ENCODE assay signal across 8 mouse cellular contexts in the genomic region with DNA sequence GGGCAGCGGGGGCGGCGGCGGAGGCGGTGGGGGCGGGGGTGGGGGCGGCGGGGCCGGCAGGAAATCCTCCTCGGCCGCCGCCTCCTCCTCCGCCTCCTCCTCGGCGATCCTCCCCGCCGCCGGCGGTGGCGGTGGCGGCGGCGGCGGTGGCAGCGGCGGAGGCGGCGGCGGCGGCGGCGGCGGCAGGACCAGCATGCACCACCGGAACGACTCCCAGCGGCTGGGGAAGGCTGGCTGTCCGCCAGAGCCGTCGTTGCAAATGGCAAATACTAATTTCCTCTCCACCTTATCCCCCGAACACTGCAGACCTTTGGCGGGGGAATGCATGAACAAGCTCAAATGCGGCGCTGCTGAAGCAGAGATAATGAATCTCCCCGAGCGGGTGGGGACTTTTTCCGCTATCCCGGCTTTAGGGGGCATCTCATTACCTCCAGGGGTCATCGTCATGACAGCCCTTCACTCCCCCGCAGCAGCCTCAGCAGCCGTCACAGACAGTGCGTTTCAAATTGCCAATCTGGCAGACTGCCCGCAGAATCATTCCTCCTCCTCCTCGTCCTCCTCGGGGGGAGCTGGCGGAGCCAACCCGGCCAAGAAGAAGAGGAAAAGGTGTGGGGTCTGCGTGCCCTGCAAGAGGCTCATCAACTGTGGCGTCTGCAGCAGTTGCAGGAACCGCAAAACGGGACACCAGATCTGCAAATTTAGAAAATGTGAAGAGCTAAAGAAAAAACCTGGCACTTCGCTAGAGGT. TPM values are rescaled to one million over a fixed set of nuclear protein-coding genes. Genes with fewer than 3 reads are reported as not detected.
A peak's percentile ranks its signal among the peaks of the same experiment; 100 is the strongest.
DNase-seq lines count a peak whose midpoint lies in the region; ATAC-seq and TF ChIP-seq lines count a peak whose summit lies in the region.

No protein-coding gene starts in this region.

- peak overlapping the region; percentile 75 for H3K4me2 ChIP-seq in heart, embryonic 13.5 days
- peak overlapping the region; percentile 96 for H3K4me2 ChIP-seq in kidney, embryonic 16.5 days (replicated peaks; ENCODE audit: low read depth, low read length)
- peak overlapping the region; percentile 77 for H3K4me2 ChIP-seq in myocyte (ENCODE audit: low read depth)

- no peaks in the 10 kb centered on the region for H3K27me3 ChIP-seq in forebrain, embryonic 10.5 days (ENCODE audit: poor library complexity, severe bottlenecking)
- no peaks in the 10 kb centered on the region for H3K27me3 ChIP-seq in heart, embryonic 13.5 days (replicated peaks)
- no peaks in the 10 kb centered on the region for H3K27me3 ChIP-seq in kidney, embryonic 16.5 days (ENCODE audit: insufficient read depth, low read length)
- H3K27me3 ChIP-seq in myocyte (ENCODE audit: control insufficient read depth, insufficient read depth, insufficient read length), result peaks cover 14% of the 10 kb centered on the region

- peak; percentile 41; the same call in 1 of the 2 replicates for ATAC-seq in heart, embryonic 13.5 days (ENCODE audit: extremely low read depth, insufficient number of reproducible peaks, low FRiP score, low TSS enrichment)
- ATAC-seq in kidney, embryonic 16.5 days (ENCODE audit: low FRiP score, low TSS enrichment), result peak; percentile 66

- peak; percentile 5 for DNase-seq in thymus, postnatal 0 days (ENCODE audit: low spot score)
- no peak for DNase-seq in thymus, adult 18-20 months
- DNase-seq in forebrain, embryonic 10.5 days (ENCODE audit: extremely low spot score, low spot score), result peak; percentile 65
- DNase-seq in liver, result peak; percentile 42
- peak; percentile 45 for DNase-seq in telencephalon, adult 2 months (ENCODE audit: low read depth, low spot score)

- WGBS in forebrain, embryonic 10.5 days, result under 1% methylated on average over 50 of the region's 61 CpGs
- under 1% methylated on average over 45 of the region's 61 CpGs for WGBS in heart, embryonic 13.5 days
- 0% methylated on average over 32 of the region's 61 CpGs for WGBS in kidney, embryonic 16.5 days

- H3K4me1 ChIP-seq in forebrain, embryonic 10.5 days, result peaks cover 69% of the 10 kb centered on the region
- H3K4me1 ChIP-seq in heart, embryonic 13.5 days, result peaks cover 25% of the 10 kb centered on the region
- peaks cover 13% of the 10 kb centered on the region for H3K4me1 ChIP-seq in kidney, embryonic 16.5 days (ENCODE audit: insufficient read depth, low read length)

- H3ac ChIP-seq in myocyte (ENCODE audit: control insufficient read depth, insufficient read length), result no peak overlapping the region

- peak overlapping the region; percentile 91 for H3K9ac ChIP-seq in heart, embryonic 13.5 days
- H3K9ac ChIP-seq in kidney, embryonic 16.5 days (replicated peaks; ENCODE audit: low read length), result peak overlapping the region; percentile 80

- no peaks in the 10 kb centered on the region for H3K9me3 ChIP-seq in forebrain, embryonic 10.5 days
- no peaks in the 10 kb centered on the region for H3K9me3 ChIP-seq in heart, embryonic 13.5 days
- no peaks in the 10 kb centered on the region for H3K9me3 ChIP-seq in kidney, embryonic 16.5 days (ENCODE audit: low read length)

- H3K27ac ChIP-seq in forebrain, embryonic 10.5 days, result peak overlapping the region; percentile 97
- peak overlapping the region; percentile 95 for H3K27ac ChIP-seq in heart, embryonic 13.5 days (replicated peaks)
- peak overlapping the region; percentile 85 for H3K27ac ChIP-seq in kidney, embryonic 16.5 days (ENCODE audit: low read length)

- H3K79me2 ChIP-seq in myocyte (ENCODE audit: control insufficient read depth, insufficient read depth), result no peaks in the 10 kb centered on the region

- H3K36me3 ChIP-seq in forebrain, embryonic 10.5 days (replicated peaks), result peaks cover 12% of the 10 kb centered on the region
- no peaks in the 10 kb centered on the region for H3K36me3 ChIP-seq in heart, embryonic 13.5 days
- H3K36me3 ChIP-seq in kidney, embryonic 16.5 days (ENCODE audit: insufficient read depth, low read length), result no peaks in the 10 kb centered on the region
- no peaks in the 10 kb centered on the region for H3K36me3 ChIP-seq in myocyte (ENCODE audit: control insufficient read depth, insufficient read depth)

- H3K4me3 ChIP-seq in forebrain, embryonic 10.5 days, result peak overlapping the region; percentile 80
- peak overlapping the region; percentile 78 for H3K4me3 ChIP-seq in heart, embryonic 13.5 days
- H3K4me3 ChIP-seq in kidney, embryonic 16.5 days (ENCODE audit: low read length), result peak overlapping the region; percentile 56
- H3K4me3 ChIP-seq in myocyte, result peak overlapping the region; percentile 17

- no peak for TF ChIP-seq POLR2A in myocyte (IDR thresholded peaks at IDR 0.05; ENCODE audit: insufficient read length, low read depth)

TF ChIP-seq in myocyte, 11 proteins besides CTCF, POLR2A, EP300 and RAD21:
- no peak for TF ChIP-seq SRF (IDR thresholded peaks at IDR 0.05; ENCODE audit: control insufficient read depth, insufficient read length, low read depth)
- no peak for TF ChIP-seq MYOG (IDR thresholded peaks at IDR 0.05; ENCODE audit: control insufficient read depth in 1 of 3, insufficient read depth in 1 of 3, insufficient read length in 2 of 3, low read depth in 2 of 3)

RNA-seq across cellular contexts. Expression of gene Cxxc4, which starts 3.9 kb away (rescaled TPM):
- 0.61 and 0.63 TPM in 2 replicates for polyA plus RNA-seq in thymus, postnatal 0 days (2015; fragmentation: Nextera tagmentation; extraction: Ambion mirVana)
- 12.0 and 13.2 TPM in 2 replicates for polyA plus RNA-seq in forebrain, embryonic 10.5 days (2016; fragmentation: Nextera tagmentation; extraction: Ambion mirVana)
- 3.8 and 3.9 TPM in 2 replicates for polyA plus RNA-seq in heart, embryonic 13.5 days (2015; fragmentation: Nextera tagmentation; extraction: Ambion mirVana)
- 4.0 and 7.3 TPM in 2 replicates for polyA plus RNA-seq in kidney, embryonic 16.5 days (2015; fragmentation: Nextera tagmentation; extraction: Ambion mirVana)
- 0.01 TPM for polyA plus RNA-seq in myocyte (2012; fragmentation: generic; extraction: Trizol)

Comparison
In these comparisons a context has a peak if more than half of its experiments do, and no peak if none do; other contexts are left out.
1. DNase-seq: peak in thymus, postnatal 0 days (single experiment), forebrain, embryonic 10.5 days (single experiment), liver (single experiment) and telencephalon, adult 2 months (single experiment); none in thymus, adult 18-20 months (0 of 2).
2. H3K4me3 ChIP-seq: peak in every context shown above with its lines; median percentile 80 in forebrain, embryonic 10.5 days; 78 in heart, embryonic 13.5 days; 56 in kidney, embryonic 16.5 days; 17 in myocyte.
3. Peak in every context shown above with its lines, with median percentiles within 50 percentile points of each other: H3K27ac ChIP-seq and H3K4me2 ChIP-seq.